Mouse (Mus musculus): ENCODE results near the gene Klk1b9.

- TF ChIP-seq CTCF (IDR thresholded peaks at IDR 0.05; ENCODE audit: control insufficient read depth, insufficient read depth, insufficient replicate concordance, low read depth, low read length) (no peak), POLR2A (IDR thresholded peaks at IDR 0.05; ENCODE audit: control insufficient read depth, low read depth, low read length) (no peak)
These were observed 23.2 kb upstream of the Klk1b9 start for GRCm38 (mm10) chr7:43952703-43953102.
